Mouse (Mus musculus): ENCODE results near the gene Helt. TPM values are rescaled to one million over a fixed set of nuclear protein-coding genes. Genes with fewer than 3 reads are reported as not detected.

Helt gene
- total and polyA plus RNA-seq, 3 experiments: not detected

DNA sequence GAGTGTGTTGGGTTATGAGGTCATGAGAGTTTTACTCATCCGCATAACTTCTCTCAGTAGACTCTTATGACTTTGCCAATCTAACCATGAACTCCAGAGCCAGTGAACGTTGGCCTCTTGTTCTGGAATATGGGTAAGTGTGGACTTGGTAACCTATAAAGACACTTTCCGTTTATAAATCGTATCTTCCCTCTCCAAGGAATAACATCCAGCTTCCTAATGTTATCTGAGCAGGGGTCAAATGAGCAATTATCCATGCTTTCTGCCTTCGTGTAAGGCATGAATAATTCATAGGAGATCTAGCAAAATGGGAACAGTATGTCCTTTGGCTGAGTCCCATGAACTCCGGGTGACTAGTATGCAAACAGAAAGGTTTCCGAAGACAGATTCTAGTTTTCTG is 22.7 kb upstream of the Helt start:
- no peak overlapping the region for H3K4me3 ChIP-seq (replicated peaks in 1 of 3; ENCODE audit: low read depth in 2 of 3, low read length in 2 of 3, poor library complexity in 1 of 3)
- H3K36me3 ChIP-seq (replicated peaks in 1 of 2; ENCODE audit: control insufficient read depth in 1 of 2, insufficient read depth in 1 of 2, low read length in 1 of 2): no peaks in the 10 kb centered on the region
- H3K9ac ChIP-seq (ENCODE audit: insufficient read depth, low read depth): no peak overlapping the region
- no peak overlapping the region for H3K27ac ChIP-seq (ENCODE audit: insufficient read depth, low read depth)
- dilution Hi-C loops (cut with MboI; ENCODE audit: extremely low pct_ligation_motif_present, extremely low pct_unique_long_range_greater_than_20kb, low sequenced_read_pairs): no loop called here
- DNase-seq (ENCODE audit: extremely low read depth): no peak
- no peak overlapping the region for H3K4me2 ChIP-seq (ENCODE audit: insufficient read depth, low read depth, poor library complexity, severe bottlenecking)
- TF ChIP-seq CHD2 (IDR thresholded peaks at IDR 0.05; ENCODE audit: low read length) (no peak), POLR2A (IDR thresholded peaks at IDR 0.05; ENCODE audit: low read depth, low read length) (no peak), RCOR1 (conservative IDR thresholded peaks at IDR 0.05; ENCODE audit: low read depth, low read length) (no peak), HCFC1 (IDR thresholded peaks at IDR 0.05; ENCODE audit: low read depth, low read length) (no peak), ZC3H11A (IDR thresholded peaks at IDR 0.05; ENCODE audit: low read depth, low read length) (no peak), NRF1 (IDR thresholded peaks at IDR 0.05; ENCODE audit: low read depth, low read length) (no peak), USF2 (conservative IDR thresholded peaks at IDR 0.05; ENCODE audit: low read depth, low read length) (no peak), TBP (conservative IDR thresholded peaks at IDR 0.05; ENCODE audit: low read depth, low read length) (no peak), BHLHE40 (IDR thresholded peaks at IDR 0.05; ENCODE audit: low read depth, low read length) (no peak), MEF2A (IDR thresholded peaks at IDR 0.05; ENCODE audit: borderline replicate concordance, low read depth, low read length) (no peak)
- no peaks in the 10 kb centered on the region for H3K4me1 ChIP-seq (ENCODE audit: control insufficient read depth in 1 of 2, insufficient read depth in 2 of 2)
- H3K79me2 ChIP-seq (replicated peaks; ENCODE audit: control insufficient read depth, extremely low read depth, insufficient read depth, poor library complexity, severe bottlenecking): no peaks in the 10 kb centered on the region
- H3K9me3 ChIP-seq (replicated peaks; ENCODE audit: low read length): peaks cover 3% of the 10 kb centered on the region
- in situ Hi-C loops (cut with MboI; ENCODE audit: low pct_ligation_motif_present, low pct_unique_long_range_greater_than_20kb, low sequenced_read_pairs): no loop called here
- H3K27me3 ChIP-seq (replicated peaks): no peaks in the 10 kb centered on the region

DNA sequence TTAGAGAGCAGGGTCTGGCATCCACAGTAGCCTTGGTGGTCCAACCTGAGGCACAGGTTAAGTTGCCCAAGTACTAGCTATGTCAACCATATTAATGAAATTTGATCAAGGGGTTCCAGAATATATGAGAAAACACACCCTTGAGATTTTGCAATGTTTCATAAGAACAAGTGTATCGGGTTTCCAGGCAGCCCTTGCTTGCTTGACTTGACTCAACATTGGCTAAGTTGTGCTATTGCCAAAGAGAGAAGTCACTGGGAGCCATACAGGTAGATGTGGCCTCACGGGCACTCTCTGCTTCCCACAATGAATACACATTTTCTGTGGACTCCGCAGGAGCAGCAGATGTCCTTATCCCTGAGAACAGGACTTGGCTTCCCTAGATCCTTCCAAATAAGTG is 19.3 kb upstream of the Helt start:
- Histone ChIP-seq H3K27me3 (replicated peaks) (no peaks in the 10 kb centered on the region), H3K4me3 (replicated peaks in 1 of 3; ENCODE audit: low read depth in 2 of 3, low read length in 2 of 3, poor library complexity in 1 of 3) (no peak overlapping the region), H3K79me2 (replicated peaks; ENCODE audit: control insufficient read depth, extremely low read depth, insufficient read depth, poor library complexity, severe bottlenecking) (no peaks in the 10 kb centered on the region), H3K4me1 (ENCODE audit: control insufficient read depth in 1 of 2, insufficient read depth in 2 of 2) (0 out of 4 replicates have a peak, but pooled peaks cover 0 to 5% of the 10 kb centered on the region in 2 experiments), H3K9ac (ENCODE audit: insufficient read depth, low read depth) (no peak overlapping the region), H3K36me3 (replicated peaks in 1 of 2; ENCODE audit: control insufficient read depth in 1 of 2, insufficient read depth in 1 of 2, low read length in 1 of 2) (no peaks in the 10 kb centered on the region), H3K4me2 (ENCODE audit: insufficient read depth, low read depth, poor library complexity, severe bottlenecking) (no peak overlapping the region), H3K27ac (ENCODE audit: insufficient read depth, low read depth) (no peak overlapping the region), H3K9me3 (replicated peaks; ENCODE audit: low read length) (no peaks in the 10 kb centered on the region)
- no peak for DNase-seq (ENCODE audit: extremely low read depth)
- in situ Hi-C loops (cut with MboI; ENCODE audit: low pct_ligation_motif_present, low pct_unique_long_range_greater_than_20kb, low sequenced_read_pairs): loop anchor here (5.0 kb wide), 1 partner anchor 234 kb away; no protein-coding TSS in a partner anchor
- TF ChIP-seq ETS1 (conservative IDR thresholded peaks at IDR 0.05; ENCODE audit: low read depth, low read length): no peak
- no peak for TF ChIP-seq ZNF384 (IDR thresholded peaks at IDR 0.05; ENCODE audit: low read depth, low read length)
- TF ChIP-seq IRF4 (IDR thresholded peaks at IDR 0.05; ENCODE audit: low read depth, low read length): no peak
- no peak for TF ChIP-seq KAT2A (IDR thresholded peaks at IDR 0.05; ENCODE audit: insufficient replicate concordance, low read length)
- no peak for TF ChIP-seq CHD1 (IDR thresholded peaks at IDR 0.05; ENCODE audit: low read depth, low read length)
- no peak for TF ChIP-seq E2F4 (IDR thresholded peaks at IDR 0.05; ENCODE audit: insufficient replicate concordance, low read depth, low read length)
- TF ChIP-seq NRF1 (IDR thresholded peaks at IDR 0.05; ENCODE audit: low read depth, low read length): no peak
- no peak for TF ChIP-seq EP300 (IDR thresholded peaks at IDR 0.05; ENCODE audit: low read length)
- TF ChIP-seq MYC (IDR thresholded peaks at IDR 0.05; ENCODE audit: low read depth, low read length): no peak
- no peak for TF ChIP-seq SIN3A (IDR thresholded peaks at IDR 0.05; ENCODE audit: low read length)
- no peak for TF ChIP-seq GABPA (IDR thresholded peaks at IDR 0.05; ENCODE audit: insufficient replicate concordance, low read depth, low read length)
- TF ChIP-seq BHLHE40 (IDR thresholded peaks at IDR 0.05; ENCODE audit: low read depth, low read length): no peak
- TF ChIP-seq ELF1 (IDR thresholded peaks at IDR 0.05; ENCODE audit: low read depth, low read length): no peak
- no peak for TF ChIP-seq MXI1 (IDR thresholded peaks at IDR 0.05; ENCODE audit: low read depth, low read length)
- no peak for TF ChIP-seq JUN (IDR thresholded peaks at IDR 0.05; ENCODE audit: insufficient read depth, low read depth, low read length)
- TF ChIP-seq POLR2A (IDR thresholded peaks at IDR 0.05; ENCODE audit: low read depth, low read length): no peak
- TF ChIP-seq ZC3H11A (IDR thresholded peaks at IDR 0.05; ENCODE audit: low read depth, low read length): no peak
- no peak for TF ChIP-seq JUND (conservative IDR thresholded peaks at IDR 0.05; ENCODE audit: low read depth, low read length)
- dilution Hi-C loops (cut with MboI; ENCODE audit: extremely low pct_ligation_motif_present, extremely low pct_unique_long_range_greater_than_20kb, low sequenced_read_pairs): no loop called here

Data from CH12.LX (cell line).